Mouse (Mus musculus) MEL (cell line): ENCODE results near the gene 1700021F05Rik. TPM values are rescaled to one million over a fixed set of nuclear protein-coding genes. Genes with fewer than 3 reads are reported as not detected.

Source experiments
- DNase-seq: peaks from one replicate; pipeline ENCODE4 v3.0.0; 2011; ENCODE audit warnings: low read depth, low spot score
- H3K27ac ChIP-seq: 2 replicates; pipeline ENCODE4 v1.5.1; 2012; ENCODE audit warnings: low read depth, mild to moderate bottlenecking, control low read depth, low read length, moderate library complexity; ENCODE audit not compliant: control insufficient read depth
- H3K27me3 ChIP-seq, 2 experiments: fragments of 150-350 bp in 1 of 2; sonication (generic) in 1 of 2; 2 replicates each; pipeline ENCODE4 v1.6.1; 2012; ENCODE audit warnings: low read length in 2 of 2, mild to moderate bottlenecking in 2 of 2, improper control_type of control experiment in 1 of 2, moderate library complexity in 1 of 2; ENCODE audit not compliant: insufficient read depth in 2 of 2, control insufficient read depth in 1 of 2
- H3K36me3 ChIP-seq, 2 experiments: 2 replicates each; pipeline ENCODE4 v1.6.1; 2012 to 2014; ENCODE audit warnings: low read length in 2 of 2, improper control_type of control experiment in 1 of 2, inconsistent platforms in 1 of 2, mild to moderate bottlenecking in 1 of 2; ENCODE audit not compliant: insufficient read depth in 2 of 2, control insufficient read depth in 1 of 2
- H3K4me1 ChIP-seq, 2 experiments: fragments of 150-350 bp in 1 of 2; sonication (generic) in 1 of 2; 2 replicates each; pipeline ENCODE4 v1.6.1; 2012; ENCODE audit warnings: low read length in 2 of 2, improper control_type of control experiment in 1 of 2, mild to moderate bottlenecking in 1 of 2; ENCODE audit not compliant: insufficient read depth in 2 of 2, control insufficient read depth in 1 of 2
- H3K4me3 ChIP-seq, 2 experiments: fragments of 150-350 bp in 1 of 2; sonication (generic) in 1 of 2; 2 replicates each; pipeline ENCODE4 v1.5.1; 2012; ENCODE audit warnings: low read depth in 2 of 2, low read length in 2 of 2, mild to moderate bottlenecking in 2 of 2, moderate library complexity in 2 of 2, control low read depth in 1 of 2, improper control_type of control experiment in 1 of 2; ENCODE audit not compliant: control insufficient read depth in 1 of 2, insufficient read depth in 1 of 2
- H3K79me2 ChIP-seq: 2 replicates; pipeline ENCODE4 v1.6.1; 2012; ENCODE audit warnings: mild to moderate bottlenecking, low read length, moderate library complexity; ENCODE audit not compliant: control insufficient read depth, poor library complexity, insufficient read depth
- H3K9ac ChIP-seq: 2 replicates; pipeline ENCODE4 v1.6.1; 2012; ENCODE audit warnings: low read depth, mild to moderate bottlenecking, control low read depth, low read length, moderate library complexity; ENCODE audit not compliant: control insufficient read depth, poor library complexity, severe bottlenecking
- H3K9me3 ChIP-seq: fragments of 150-350 bp; sonication (generic); replicated peaks from 2 replicates; pipeline ENCODE4 v1.6.1; 2012; ENCODE audit warnings: mild to moderate bottlenecking, low read length, improper control_type of control experiment, moderate library complexity; ENCODE audit not compliant: insufficient read depth
- CHD1 ChIP-seq: IDR thresholded peaks from 2 replicates; pipeline ENCODE4 v1.6.1; 2012; ENCODE audit warnings: low read depth, mild to moderate bottlenecking, inconsistent platforms, low read length, improper control_type of control experiment
- CTCF ChIP-seq, 3 experiments: IDR thresholded peaks in 2 of 3; conservative IDR thresholded peaks in 1 of 3; 2 replicates each; pipeline ENCODE4 v1.5.1; 2011 to 2012; ENCODE audit warnings: low read length in 3 of 3, low read depth in 2 of 3, mild to moderate bottlenecking in 2 of 3, improper control_type of control experiment in 1 of 3, inconsistent platforms in 1 of 3, mixed read lengths in 1 of 3, moderate library complexity in 1 of 3; ENCODE audit not compliant: control insufficient read depth in 1 of 3, insufficient read depth in 1 of 3, poor library complexity in 1 of 3, severe bottlenecking in 1 of 3
- E2F4 ChIP-seq: IDR thresholded peaks from 2 replicates; pipeline ENCODE4 v1.6.1; 2011; ENCODE audit warnings: low read depth, low read length, improper control_type of control experiment, borderline replicate concordance
- ELF1 ChIP-seq: IDR thresholded peaks from 2 replicates; pipeline ENCODE4 v1.6.1; 2014; ENCODE audit warnings: low read depth, mild to moderate bottlenecking, inconsistent platforms, low read length, improper control_type of control experiment, moderate library complexity
- GABPA ChIP-seq: IDR thresholded peaks from 2 replicates; pipeline ENCODE4 v1.6.1; 2012; ENCODE audit warnings: low read depth, mild to moderate bottlenecking, inconsistent platforms, low read length, improper control_type of control experiment, moderate library complexity
- HCFC1 ChIP-seq: IDR thresholded peaks from 2 replicates; pipeline ENCODE4 v1.6.1; 2012; ENCODE audit warnings: low read depth, mild to moderate bottlenecking, inconsistent platforms, low read length, improper control_type of control experiment, moderate library complexity
- JUND ChIP-seq: IDR thresholded peaks from 2 replicates; pipeline ENCODE4 v1.6.1; 2011; ENCODE audit warnings: low read depth, mild to moderate bottlenecking, improper control_type of control experiment, low read length
- MAX ChIP-seq: IDR thresholded peaks from 2 replicates; pipeline ENCODE4 v1.6.1; 2011; ENCODE audit warnings: low read length, improper control_type of control experiment
- MEF2A ChIP-seq: IDR thresholded peaks from 2 replicates; pipeline ENCODE4 v1.6.1; 2014; ENCODE audit warnings: low read depth, mild to moderate bottlenecking, inconsistent platforms, low read length, improper control_type of control experiment; ENCODE audit not compliant: poor library complexity, insufficient replicate concordance, severe bottlenecking; ENCODE audit errors: extremely low read depth
- MXI1 ChIP-seq: IDR thresholded peaks from 2 replicates; pipeline ENCODE4 v1.6.1; 2011; ENCODE audit warnings: mild to moderate bottlenecking, low read depth, low read length, improper control_type of control experiment
- MYB ChIP-seq: IDR thresholded peaks from 2 replicates; pipeline ENCODE4 v1.6.1; 2011; ENCODE audit warnings: mild to moderate bottlenecking, low read depth, low read length, improper control_type of control experiment
- MYC ChIP-seq: IDR thresholded peaks from 2 replicates; pipeline ENCODE4 v1.6.1; 2011; ENCODE audit warnings: low read depth, mild to moderate bottlenecking, low read length, improper control_type of control experiment, moderate library complexity
- POLR2A ChIP-seq, 2 experiments: IDR thresholded peaks; 2 replicates each; pipeline ENCODE4 v1.6.1; 2011 to 2012; ENCODE audit warnings: low read length in 2 of 2, mild to moderate bottlenecking in 2 of 2, control low read depth in 1 of 2, improper control_type of control experiment in 1 of 2, low read depth in 1 of 2, moderate library complexity in 1 of 2; ENCODE audit not compliant: control insufficient read depth in 1 of 2, insufficient read depth in 1 of 2, poor library complexity in 1 of 2
- RAD21 ChIP-seq: IDR thresholded peaks from 2 replicates; pipeline ENCODE4 v1.6.1; 2011; ENCODE audit warnings: mild to moderate bottlenecking, low read depth, low read length, improper control_type of control experiment
- RCOR1 ChIP-seq: IDR thresholded peaks from 2 replicates; pipeline ENCODE4 v1.6.1; 2012; ENCODE audit warnings: low read depth, mild to moderate bottlenecking, inconsistent platforms, low read length, improper control_type of control experiment
- SMC3 ChIP-seq: IDR thresholded peaks from 2 replicates; pipeline ENCODE4 v1.6.1; 2011; ENCODE audit warnings: low read depth, low read length, improper control_type of control experiment
- TAL1 ChIP-seq: IDR thresholded peaks from 2 replicates; pipeline ENCODE4 v1.6.1; 2012; ENCODE audit warnings: mild to moderate bottlenecking, inconsistent platforms, low read length, moderate library complexity, mixed read lengths
- TBP ChIP-seq: IDR thresholded peaks from 2 replicates; pipeline ENCODE4 v1.8.0; 2011; ENCODE audit warnings: low read depth, low read length, improper control_type of control experiment
- UBTF ChIP-seq: IDR thresholded peaks from 2 replicates; pipeline ENCODE4 v1.6.1; 2012; ENCODE audit warnings: low read depth, mild to moderate bottlenecking, inconsistent platforms, low read length, improper control_type of control experiment, moderate library complexity, borderline replicate concordance; ENCODE audit not compliant: insufficient read depth
- USF1 ChIP-seq: IDR thresholded peaks from 2 replicates; pipeline ENCODE4 v1.6.1; 2014; ENCODE audit warnings: low read depth, mild to moderate bottlenecking, inconsistent platforms, low read length, improper control_type of control experiment, moderate library complexity
- ZKSCAN1 ChIP-seq: IDR thresholded peaks from 2 replicates; pipeline ENCODE4 v1.6.1; 2012; ENCODE audit warnings: low read depth, mild to moderate bottlenecking, inconsistent platforms, low read length, improper control_type of control experiment, moderate library complexity
- polyA plus RNA-seq, 2 experiments: library from polyadenylated mRNA; stranded (reverse) in 1 of 2; unstranded in 1 of 2; fragments of >175 nt in 1 of 2; fragments of >200 nt in 1 of 2; gene quantifications; 2 replicates each; pipeline versions ENCODE4 v1.2.1 to v1.2.4; 2012; ENCODE audit warnings: low replicate concordance in 2 of 2, low read depth in 1 of 2; ENCODE audit not compliant: insufficient read length in 2 of 2, insufficient read depth in 1 of 2, missing spikeins in 1 of 2
- total RNA-seq: library from RNA; depleted of rRNA; stranded (reverse); fragments of 300-350 nt; gene quantifications from 2 replicates; pipeline ENCODE4 v1.2.3, GENCODE M21; 2012

Gene 1700021F05Rik
- total and polyA plus RNA-seq, 3 experiments = 66.5 to 93.8 TPM; not detected in 1

DNA sequence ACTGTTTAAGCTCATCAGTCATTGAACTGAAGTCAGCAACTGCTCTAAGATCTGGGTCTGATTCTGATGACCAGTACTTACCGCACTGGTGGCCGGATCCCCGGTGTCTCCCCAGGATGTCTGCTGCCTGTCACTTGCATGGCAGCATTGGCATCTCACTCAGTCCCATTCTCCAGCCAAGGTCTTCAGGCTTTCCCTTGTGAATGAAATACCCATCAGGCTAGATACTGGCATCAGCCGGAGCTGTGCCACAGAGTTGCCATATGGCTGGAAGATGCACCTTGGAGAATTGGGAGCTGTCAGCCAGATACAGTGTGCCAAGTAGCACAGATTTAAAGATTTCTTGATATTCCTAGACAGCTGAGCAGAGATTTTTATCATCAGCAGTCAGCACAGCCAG lies 38.2 kb downstream of the 1700021F05Rik start:
- Histone ChIP-seq H3K79me2 (no peaks in the 10 kb centered on the region), H3K27ac (no peak overlapping the region), H3K9ac (no peak overlapping the region), H3K36me3 (peaks cover 0 to 12% of the 10 kb centered on the region in 2 experiments; a peak in 3 of 4 replicates)
- no peak for DNase-seq
- TF ChIP-seq MAX (no peak), MXI1 (no peak), MYC (no peak), GABPA (no peak), HCFC1 (no peak), RAD21 (no peak), USF1 (no peak), CHD1 (no peak), TBP (no peak), MYB (no peak), ELF1 (no peak), CTCF (IDR thresholded peaks at IDR 0.05 in 2 of 3, conservative IDR thresholded peaks at IDR 0.05 in 1 of 3; ENCODE audit: control insufficient read depth in 1 of 3, insufficient read depth in 1 of 3, low read depth in 2 of 3, low read length in 3 of 3, poor library complexity in 1 of 3, severe bottlenecking in 1 of 3) (no peak), UBTF (no peak), JUND (no peak), TAL1 (no peak), ZKSCAN1 (no peak), POLR2A (IDR thresholded peaks at IDR 0.05; ENCODE audit: control insufficient read depth in 1 of 2, insufficient read depth in 1 of 2, low read depth in 1 of 2, low read length in 2 of 2, poor library complexity in 1 of 2) (no peak), E2F4 (no peak), MEF2A (no peak), RCOR1 (no peak)
- TF ChIP-seq, all 39 proteins: peak for 0
- Histone ChIP-seq H3K27me3 (no peaks in the 10 kb centered on the region), H3K4me1 (peaks cover 0 to 14% of the 10 kb centered on the region in 2 experiments; a peak in 3 of 4 replicates), H3K9me3 (no peaks in the 10 kb centered on the region), H3K4me3 (no peak overlapping the region)

DNA sequence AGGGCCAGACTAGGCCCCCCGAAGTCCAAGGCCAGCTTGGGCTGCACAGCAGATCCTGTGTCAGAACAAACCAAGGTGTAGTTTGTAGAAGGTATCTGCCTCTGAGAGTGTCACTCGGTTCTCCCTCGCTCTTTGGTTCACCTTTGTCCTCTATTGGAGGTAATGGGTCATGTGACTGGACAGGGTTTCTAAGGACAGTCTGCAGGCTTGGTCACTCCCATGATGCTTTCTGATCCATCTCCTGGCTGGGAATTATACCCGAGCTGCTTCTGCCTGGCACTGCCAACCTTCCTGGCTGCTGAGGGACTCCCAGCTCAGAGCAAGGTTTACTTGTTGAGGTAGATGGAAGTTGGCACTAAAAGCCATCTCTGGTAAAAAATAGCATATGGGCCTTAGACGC lies 49.9 kb downstream of the 1700021F05Rik start:
- no peak for DNase-seq
- Histone ChIP-seq H3K36me3 (peaks cover 0 to 3% of the 10 kb centered on the region in 2 experiments; a peak in 2 of 4 replicates), H3K27ac (no peak overlapping the region), H3K4me3 (no peak overlapping the region), H3K9me3 (no peaks in the 10 kb centered on the region), H3K9ac (no peak overlapping the region), H3K4me1 (no peaks in the 10 kb centered on the region), H3K79me2 (peaks cover 12% of the 10 kb centered on the region), H3K27me3 (no peaks in the 10 kb centered on the region)
- no peak for TF ChIP-seq TBP
- TF ChIP-seq SMC3 = no peak
- no peak for TF ChIP-seq JUND
- no peak for TF ChIP-seq TAL1
- TF ChIP-seq USF1 = peak; percentile 26; the same call in 1 of the 2 replicates
